Comparison of ENCODE assay signal across 10 mouse cellular contexts in genomic region chr16:30314236-30314635, GRCm38 (mm10). TPM values are rescaled to one million over a fixed set of nuclear protein-coding genes. Genes with fewer than 3 reads are reported as not detected.
DNase-seq lines count a peak whose midpoint lies in the region; ATAC-seq lines count a peak whose summit lies in the region.
"Had no signal": no experiment of that assay in that cellular context is flagged by ENCODE, and none has a peak within 500 bp of the region (broad histone marks: within the 10 kb centered on the region; RNA-seq: fewer than 3 reads in every experiment).

No protein-coding gene starts in this region.

- H3K27ac ChIP-seq in hindbrain, embryonic 11.5 days (ENCODE audit: low read depth, low read length) = no peak overlapping the region
- H3K27ac ChIP-seq in hindbrain, embryonic 13.5 days = no peak overlapping the region
- no peak overlapping the region for H3K27ac ChIP-seq in midbrain, embryonic 14.5 days (replicated peaks; ENCODE audit: low read depth, low read length)
- H3K27ac ChIP-seq in midbrain, embryonic 15.5 days = no peak overlapping the region
- H3K27ac ChIP-seq: midbrain, embryonic 12.5 days had no signal

- H3K36me3 ChIP-seq in hindbrain, embryonic 11.5 days (ENCODE audit: control insufficient read depth, insufficient read depth, low read length) = no peaks in the 10 kb centered on the region
- peaks cover 3% of the 10 kb centered on the region for H3K36me3 ChIP-seq in hindbrain, embryonic 13.5 days
- peaks cover 16% of the 10 kb centered on the region for H3K36me3 ChIP-seq in midbrain, embryonic 14.5 days (ENCODE audit: control insufficient read depth, insufficient read depth, low read length)
- H3K36me3 ChIP-seq in midbrain, embryonic 15.5 days (replicated peaks) = no peaks in the 10 kb centered on the region
- H3K36me3 ChIP-seq in splenic B cell, adult 2 months (ENCODE audit: control insufficient read depth, insufficient read depth, low read length, poor library complexity, severe bottlenecking) = 0 out of 2 replicates have a peak, but pooled peaks cover 2% of the 10 kb centered on the region

- no peak for ATAC-seq in hindbrain, embryonic 11.5 days (ENCODE audit: low FRiP score)
- ATAC-seq in hindbrain, embryonic 13.5 days (ENCODE audit: low FRiP score) = no peak
- no peak for ATAC-seq in midbrain, embryonic 14.5 days (ENCODE audit: low FRiP score, low TSS enrichment)
- ATAC-seq in midbrain, embryonic 15.5 days (replicated peaks) = no peak
- no peak for ATAC-seq in frontal cortex, adult (ENCODE audit: low TSS enrichment)

- no peak overlapping the region for H3K4me2 ChIP-seq in hindbrain, embryonic 11.5 days (replicated peaks; ENCODE audit: low read depth, low read length)
- no peak overlapping the region for H3K4me2 ChIP-seq in hindbrain, embryonic 13.5 days
- H3K4me2 ChIP-seq in midbrain, embryonic 14.5 days (ENCODE audit: low read length) = no peak overlapping the region
- no peak overlapping the region for H3K4me2 ChIP-seq in midbrain, embryonic 15.5 days
- H3K4me2 ChIP-seq: midbrain, embryonic 12.5 days had no signal

- H3K9me3 ChIP-seq in hindbrain, embryonic 11.5 days (ENCODE audit: control insufficient read depth, low read length) = no peaks in the 10 kb centered on the region
- no peaks in the 10 kb centered on the region for H3K9me3 ChIP-seq in hindbrain, embryonic 13.5 days
- H3K9me3 ChIP-seq in midbrain, embryonic 14.5 days (ENCODE audit: control insufficient read depth, low read length) = no peaks in the 10 kb centered on the region
- no peaks in the 10 kb centered on the region for H3K9me3 ChIP-seq in midbrain, embryonic 15.5 days
- H3K9me3 ChIP-seq: midbrain, embryonic 12.5 days had no signal

- peaks cover 19% of the 10 kb centered on the region for H3K27me3 ChIP-seq in hindbrain, embryonic 11.5 days (ENCODE audit: control insufficient read depth, insufficient read depth, low read length)
- H3K27me3 ChIP-seq in hindbrain, embryonic 13.5 days = peaks cover 30% of the 10 kb centered on the region
- peaks cover 29% of the 10 kb centered on the region for H3K27me3 ChIP-seq in midbrain, embryonic 14.5 days (ENCODE audit: control insufficient read depth, insufficient read depth, low read length)
- H3K27me3 ChIP-seq in midbrain, embryonic 15.5 days (replicated peaks) = peaks cover 20% of the 10 kb centered on the region
- 0 out of 2 replicates have a peak, but pooled peaks cover 3% of the 10 kb centered on the region for H3K27me3 ChIP-seq in splenic B cell, adult 2 months (ENCODE audit: control insufficient read depth, insufficient read depth, low read length, poor library complexity, severe bottlenecking)

- DNase-seq in hindbrain, embryonic 11.5 days (ENCODE audit: low spot score) = peak; percentile 49
- peak; percentile 79 for DNase-seq in midbrain, embryonic 14.5 days
- peak; percentile 68 for DNase-seq in brain, adult 2 months (ENCODE audit: low read depth, low spot score)
- DNase-seq in splenic B cell, adult 2 months (ENCODE audit: low read depth, low spot score) = peak; percentile 55
- no peak for DNase-seq in right cerebral cortex, postnatal 10 days (ENCODE audit: low spot score in 2 of 2)
- DNase-seq: cerebellum, adult 9-11 months had no signal

- peaks cover 4% of the 10 kb centered on the region; the same call in 1 of the 2 replicates for H3K4me1 ChIP-seq in hindbrain, embryonic 11.5 days (replicated peaks; ENCODE audit: control insufficient read depth, insufficient read depth, low read length)
- peaks cover 9% of the 10 kb centered on the region for H3K4me1 ChIP-seq in hindbrain, embryonic 13.5 days (replicated peaks)
- H3K4me1 ChIP-seq in midbrain, embryonic 14.5 days (ENCODE audit: control insufficient read depth, insufficient read depth, low read length) = peaks cover 6% of the 10 kb centered on the region; the same call in 1 of the 2 replicates
- H3K4me1 ChIP-seq in midbrain, embryonic 15.5 days = peaks cover 9% of the 10 kb centered on the region

- no peak overlapping the region for H3K9ac ChIP-seq in hindbrain, embryonic 11.5 days (ENCODE audit: low read depth, low read length)
- H3K9ac ChIP-seq in hindbrain, embryonic 13.5 days = no peak overlapping the region
- no peak overlapping the region for H3K9ac ChIP-seq in midbrain, embryonic 14.5 days (replicated peaks; ENCODE audit: low read length)
- H3K9ac ChIP-seq in midbrain, embryonic 15.5 days = no peak overlapping the region
- H3K9ac ChIP-seq: midbrain, embryonic 12.5 days had no signal

- no peak overlapping the region for H3K4me3 ChIP-seq in hindbrain, embryonic 11.5 days (ENCODE audit: low read depth, low read length)
- H3K4me3 ChIP-seq in hindbrain, embryonic 13.5 days = no peak overlapping the region
- H3K4me3 ChIP-seq in midbrain, embryonic 14.5 days (replicated peaks; ENCODE audit: low read depth, low read length) = no peak overlapping the region
- H3K4me3 ChIP-seq in midbrain, embryonic 15.5 days = no peak overlapping the region
- H3K4me3 ChIP-seq: midbrain, embryonic 12.5 days had no signal

RNA-seq across cellular contexts. Expression of gene Gp5, which starts 3.7 kb away (rescaled TPM):
- polyA plus RNA-seq in hindbrain, embryonic 11.5 days (2014; fragmentation: Nextera tagmentation; extraction: Ambion mirVana) = 1.3 and 2.4 TPM in 2 replicates
- 0.50 and 0.51 TPM in 2 replicates for polyA plus RNA-seq in hindbrain, embryonic 13.5 days (2015; fragmentation: Nextera tagmentation; extraction: Ambion mirVana)
- 0.23 and 0.30 TPM in 2 replicates for polyA plus RNA-seq in midbrain, embryonic 14.5 days (2014; fragmentation: Nextera tagmentation; extraction: Ambion mirVana)
- 0.23 and 0.31 TPM in 2 replicates for polyA plus RNA-seq in midbrain, embryonic 15.5 days (2015; fragmentation: Nextera tagmentation; extraction: Ambion mirVana)

RNA-seq across cellular contexts. Expression of gene Lrrc15, which starts 31.2 kb away (rescaled TPM):
- 0.91 and 1.1 TPM in 2 replicates for polyA plus RNA-seq in hindbrain, embryonic 11.5 days (2014; fragmentation: Nextera tagmentation; extraction: Ambion mirVana)
- 0.26 and 0.28 TPM in 2 replicates for polyA plus RNA-seq in hindbrain, embryonic 13.5 days (2015; fragmentation: Nextera tagmentation; extraction: Ambion mirVana)
- 0.13 and 0.43 TPM in 2 replicates for polyA plus RNA-seq in midbrain, embryonic 14.5 days (2014; fragmentation: Nextera tagmentation; extraction: Ambion mirVana)
- polyA plus RNA-seq in midbrain, embryonic 15.5 days (2015; fragmentation: Nextera tagmentation; extraction: Ambion mirVana) = 0.22 and 0.24 TPM in 2 replicates

RNA-seq across cellular contexts. Expression of gene Cpn2, which starts 46.9 kb away (rescaled TPM):
- polyA plus RNA-seq in hindbrain, embryonic 11.5 days (2014; fragmentation: Nextera tagmentation; extraction: Ambion mirVana) = not detected in 2 replicates
- not detected in 2 replicates for polyA plus RNA-seq in hindbrain, embryonic 13.5 days (2015; fragmentation: Nextera tagmentation; extraction: Ambion mirVana)
- polyA plus RNA-seq in midbrain, embryonic 14.5 days (2014; fragmentation: Nextera tagmentation; extraction: Ambion mirVana) = not detected in 2 replicates
- polyA plus RNA-seq in midbrain, embryonic 15.5 days (2015; fragmentation: Nextera tagmentation; extraction: Ambion mirVana) = not detected in 2 replicates
- polyA plus RNA-seq: midbrain, embryonic 12.5 days had no signal

Comparison
In these comparisons a context has a peak if more than half of its experiments do, and no peak if none do; other contexts are left out.
1. DNase-seq: peak in hindbrain, embryonic 11.5 days (single experiment), midbrain, embryonic 14.5 days (single experiment), brain, adult 2 months (single experiment) and splenic B cell, adult 2 months (single experiment); none in right cerebral cortex, postnatal 10 days (0 of 2).